Mouse (Mus musculus) MEL (cell line): ENCODE measurements at regions not wholly inside any gene's neighbourhood (a gene's known extent, or its start where the extent isn't known, plus 50 kb on each side); places are given as distances from the start of the nearest gene placed in this dataset.

Experiments used
- CHD2 ChIP-seq: IDR thresholded peaks from 2 replicates; pipeline ENCODE4 v1.6.1; 2011; ENCODE audit warnings: low read length, improper control_type of control experiment
- CTCF ChIP-seq, 3 experiments: IDR thresholded peaks in 2 of 3; conservative IDR thresholded peaks in 1 of 3; 2 replicates each; pipeline ENCODE4 v1.5.1; 2011 to 2012; ENCODE audit warnings: low read length in 3 of 3, low read depth in 2 of 3, mild to moderate bottlenecking in 2 of 3, improper control_type of control experiment in 1 of 3, inconsistent platforms in 1 of 3, mixed read lengths in 1 of 3, moderate library complexity in 1 of 3; ENCODE audit not compliant: control insufficient read depth in 1 of 3, insufficient read depth in 1 of 3, poor library complexity in 1 of 3, severe bottlenecking in 1 of 3
- KAT2A ChIP-seq: conservative IDR thresholded peaks from 2 replicates; pipeline ENCODE4 v1.6.1; 2012; ENCODE audit warnings: low read depth, low read length, improper control_type of control experiment, inconsistent platforms
- MYC ChIP-seq: IDR thresholded peaks from 2 replicates; pipeline ENCODE4 v1.6.1; 2011; ENCODE audit warnings: low read depth, mild to moderate bottlenecking, low read length, improper control_type of control experiment, moderate library complexity
- POLR2AphosphoS5 ChIP-seq: IDR thresholded peaks from 2 replicates; pipeline ENCODE4 v1.6.1; 2012; ENCODE audit warnings: low read depth, borderline replicate concordance, mild to moderate bottlenecking, inconsistent platforms, low read length, moderate library complexity, mixed read lengths

GRCm38 (mm10) chr10:100795215-100795972 lies 205.1 kb downstream of the 1700017N19Rik start:
- TF ChIP-seq MYC (no peak), CTCF (IDR thresholded peaks at IDR 0.05 in 2 of 3, conservative IDR thresholded peaks at IDR 0.05 in 1 of 3; ENCODE audit: control insufficient read depth in 1 of 3, insufficient read depth in 1 of 3, low read depth in 2 of 3, low read length in 3 of 3, poor library complexity in 1 of 3, severe bottlenecking in 1 of 3) (no peak), CHD2 (no peak), KAT2A (no peak), POLR2AphosphoS5 (no peak)
